Mouse (Mus musculus) kidney, adult 2 months (tissue): Measurements from ENCODE around the gene Trem3. TPM values are rescaled to one million over a fixed set of nuclear protein-coding genes. Genes with fewer than 3 reads are reported as not detected.

Experiments
- DNase-seq: peaks from one replicate; pipeline ENCODE4 v3.0.0; 2021
- H3K27ac ChIP-seq: fragments of 200-500 bp; 2 replicates; pipeline ENCODE4 v1.5.1; 2012; ENCODE audit warnings: low read depth, low read length, control low read depth, inconsistent platforms; ENCODE audit not compliant: insufficient read depth
- H3K27me3 ChIP-seq: fragments of 200-500 bp; replicated peaks from 2 replicates; pipeline ENCODE4 v1.6.1; 2012; ENCODE audit warnings: mild to moderate bottlenecking, moderate library complexity, low read length, inconsistent platforms; ENCODE audit not compliant: control insufficient read depth, insufficient read depth
- H3K36me3 ChIP-seq: fragments of 200-500 bp; 2 replicates; pipeline ENCODE4 v1.6.1; 2012; ENCODE audit warnings: mild to moderate bottlenecking, moderate library complexity, low read length, inconsistent platforms; ENCODE audit not compliant: control insufficient read depth, insufficient read depth
- H3K4me1 ChIP-seq: fragments of 200-500 bp; 2 replicates; pipeline ENCODE4 v1.6.1; 2011; ENCODE audit warnings: low read length; ENCODE audit not compliant: control insufficient read depth, insufficient read depth
- H3K4me3 ChIP-seq: fragments of 200-500 bp; 2 replicates; pipeline ENCODE4 v1.5.1; 2011; ENCODE audit warnings: mild to moderate bottlenecking, low read depth, low read length, control low read depth; ENCODE audit not compliant: insufficient read depth
- CTCF ChIP-seq: fragments of 200-500 bp; conservative IDR thresholded peaks from 2 replicates; pipeline ENCODE4 v1.5.1; 2011; ENCODE audit warnings: low read depth, mild to moderate bottlenecking, control low read depth, low read length, moderate library complexity, mixed read lengths; ENCODE audit not compliant: insufficient read depth, insufficient read length
- POLR2A ChIP-seq: fragments of 200-500 bp; IDR thresholded peaks from one replicate; pipeline ENCODE4 v1.6.1; 2011; ENCODE audit warnings: low read depth, low read length, control low read depth
- WGBS: fragments of 180-500 bp; shearing (Covaris S2); methylation state at CpG from one replicate; pipeline ENCODE4 v1.1.7; 2018; 5-methylcytosine and 5-hydroxymethylcytosine counted together
- polyA plus RNA-seq: library from polyadenylated mRNA; depleted of rRNA; stranded (reverse); fragments of >200 nt; gene quantifications from 2 replicates; pipeline ENCODE4 v1.2.3, GENCODE M21; 2012

Trem3 gene
- polyA plus RNA-seq, 1 experiment, result 0.11 TPM

DNA sequence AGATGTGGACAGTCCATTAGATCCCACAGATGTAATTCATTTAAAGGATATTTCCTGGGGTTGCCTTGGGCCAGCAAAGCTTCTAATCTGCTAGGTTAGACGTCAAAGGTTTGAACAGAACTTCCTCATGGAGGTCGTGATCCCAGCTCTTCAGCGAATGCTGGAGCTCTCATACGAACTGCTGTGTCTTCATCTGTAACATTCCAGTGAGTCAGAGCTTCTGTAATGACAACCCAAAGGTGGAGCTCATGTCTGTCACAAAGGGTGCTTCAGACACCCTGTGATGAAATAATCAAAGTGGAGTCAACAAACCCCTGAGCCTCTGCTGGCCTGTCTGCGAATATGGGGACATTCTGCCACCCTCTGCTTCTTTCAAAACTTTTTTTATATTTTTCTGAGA lies 13.0 kb upstream of the Trem3 start:
- 59% methylated on average over 5 of the region's 5 CpGs for WGBS
- no peaks in the 10 kb centered on the region for H3K4me1 ChIP-seq
- DNase-seq, result no peak
- TF ChIP-seq CTCF (no peak), POLR2A (no peak)
- H3K36me3 ChIP-seq, result no peaks in the 10 kb centered on the region
- no peaks in the 10 kb centered on the region for H3K27me3 ChIP-seq
- no peak overlapping the region for H3K4me3 ChIP-seq
- no peak overlapping the region for H3K27ac ChIP-seq

DNA sequence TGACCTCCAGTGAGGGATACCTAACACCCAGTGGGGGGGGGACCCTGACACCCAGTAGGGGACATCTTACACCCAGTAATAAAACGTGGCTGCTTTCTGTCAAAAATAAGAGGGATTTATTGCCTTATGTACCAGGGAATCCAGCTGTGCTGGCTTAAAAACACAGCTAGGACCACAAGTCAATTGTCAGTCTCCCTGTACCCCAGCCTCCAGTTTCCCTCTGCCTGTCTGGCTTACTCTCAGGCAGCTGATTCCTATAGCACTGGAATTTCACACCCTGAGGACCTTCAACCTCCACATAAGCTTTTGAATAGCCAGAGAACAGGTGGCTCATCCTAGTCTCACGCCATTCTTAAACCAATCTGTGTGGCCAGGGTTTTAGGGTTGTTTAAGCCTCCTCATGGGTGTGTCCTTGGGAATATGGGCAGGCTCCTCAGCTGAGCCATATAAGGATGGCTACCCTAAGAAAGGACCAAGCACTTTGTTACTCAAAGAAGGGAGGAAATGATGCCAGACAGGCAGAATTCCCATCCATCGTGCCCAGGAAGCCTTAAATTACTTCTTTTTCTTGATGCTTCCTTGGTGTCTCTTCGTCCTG lies 11.7 kb upstream of the Trem3 start:
- no peaks in the 10 kb centered on the region for H3K27me3 ChIP-seq
- H3K27ac ChIP-seq, result no peak overlapping the region
- no peak overlapping the region for H3K4me3 ChIP-seq
- DNase-seq, result no peak
- 20% methylated on average over 4 of the region's 4 CpGs for WGBS
- no peaks in the 10 kb centered on the region for H3K4me1 ChIP-seq
- TF ChIP-seq CTCF (no peak), POLR2A (no peak)
- no peaks in the 10 kb centered on the region for H3K36me3 ChIP-seq

DNA sequence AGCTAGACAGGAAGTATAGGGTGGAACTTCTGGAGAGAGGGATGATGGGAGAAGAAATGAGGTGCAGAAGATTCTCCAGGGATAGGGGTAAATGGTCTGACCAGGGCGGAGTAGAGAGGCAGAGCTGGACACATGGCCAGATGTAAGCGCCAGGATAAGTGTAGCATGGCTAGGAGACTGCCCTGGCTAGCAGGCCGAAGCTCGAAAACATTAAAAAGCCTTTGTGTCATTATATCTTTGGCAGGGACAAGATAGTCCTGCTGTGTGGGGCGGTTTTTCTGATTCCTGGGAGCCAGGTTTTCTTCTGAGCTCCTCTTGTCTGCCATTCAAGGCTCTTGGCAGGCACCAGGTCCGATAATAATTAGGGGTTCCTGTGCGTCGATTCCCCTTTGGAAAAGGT lies 10.0 kb upstream of the Trem3 start:
- WGBS, result 93% methylated on average over 8 of the region's 8 CpGs
- H3K4me1 ChIP-seq, result no peaks in the 10 kb centered on the region
- no peaks in the 10 kb centered on the region for H3K27me3 ChIP-seq
- TF ChIP-seq CTCF (no peak), POLR2A (no peak)
- H3K27ac ChIP-seq, result no peak overlapping the region
- no peaks in the 10 kb centered on the region for H3K36me3 ChIP-seq
- H3K4me3 ChIP-seq, result no peak overlapping the region
- no peak for DNase-seq

DNA sequence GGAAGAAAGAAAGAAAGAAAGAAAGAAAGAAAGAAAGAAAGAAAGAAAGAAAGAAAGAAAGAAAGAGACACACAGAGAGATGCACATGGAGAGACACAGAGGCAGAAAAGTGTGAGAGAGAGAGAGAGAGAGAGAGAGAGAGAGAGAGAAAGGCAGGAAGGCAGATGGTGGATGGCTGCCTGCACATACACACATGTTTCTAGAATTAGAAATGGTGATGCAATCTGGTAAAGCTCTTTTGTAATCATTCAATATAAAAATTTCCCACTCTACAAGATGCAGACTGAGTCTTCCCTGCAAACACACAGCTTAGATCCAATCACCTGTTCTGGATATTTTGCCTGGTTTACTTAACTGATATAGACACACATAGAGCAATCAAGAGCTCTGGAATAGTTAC lies 1.5 kb downstream of the Trem3 start:
- Histone ChIP-seq H3K36me3 (no peaks in the 10 kb centered on the region), H3K4me3 (no peak overlapping the region), H3K4me1 (no peaks in the 10 kb centered on the region), H3K27me3 (no peaks in the 10 kb centered on the region), H3K27ac (no peak overlapping the region)
- DNase-seq, result no peak
- TF ChIP-seq POLR2A (no peak), CTCF (no peak)

DNA sequence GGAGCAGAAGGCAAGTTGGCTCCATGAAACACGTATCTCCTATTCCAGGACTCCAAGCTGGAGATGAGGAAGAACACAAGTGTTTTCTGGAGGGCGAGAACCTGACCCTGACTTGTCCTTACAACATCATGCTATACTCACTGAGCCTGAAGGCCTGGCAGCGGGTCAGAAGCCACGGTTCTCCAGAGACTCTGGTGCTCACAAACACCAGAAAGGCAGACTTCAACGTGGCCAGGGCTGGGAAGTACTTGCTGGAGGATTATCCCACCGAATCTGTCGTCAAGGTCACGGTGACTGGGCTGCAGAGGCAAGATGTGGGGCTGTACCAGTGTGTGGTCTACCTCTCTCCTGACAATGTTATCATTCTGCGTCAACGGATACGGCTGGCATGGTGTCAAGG lies 1.9 kb downstream of the Trem3 start:
- H3K27me3 ChIP-seq, result no peaks in the 10 kb centered on the region
- no peak for TF ChIP-seq CTCF
- TF ChIP-seq POLR2A, result no peak
- no peaks in the 10 kb centered on the region for H3K36me3 ChIP-seq
- no peak overlapping the region for H3K27ac ChIP-seq
- WGBS, result 83% methylated on average over 11 of the region's 11 CpGs
- DNase-seq, result no peak
- H3K4me3 ChIP-seq, result no peak overlapping the region
- H3K4me1 ChIP-seq, result no peaks in the 10 kb centered on the region

DNA sequence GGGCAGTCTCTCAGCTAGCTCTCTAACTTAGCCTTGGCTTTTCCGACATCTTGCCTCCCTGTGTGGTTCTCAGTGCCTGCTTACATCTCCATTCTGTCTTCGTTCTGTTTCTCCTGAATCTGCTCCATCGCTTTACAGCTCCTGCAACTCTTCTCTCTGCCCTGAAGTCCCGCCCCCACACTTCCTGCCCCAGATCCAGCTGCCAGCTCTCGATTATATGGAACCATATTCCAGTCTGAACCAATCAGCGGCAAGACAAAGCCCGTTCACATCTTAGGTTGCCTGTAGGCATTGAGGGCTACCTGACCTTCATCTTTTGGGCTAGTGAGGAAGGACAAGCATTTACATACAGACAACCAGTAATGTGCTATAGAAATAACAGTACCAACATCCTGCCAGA lies 3.1 kb downstream of the Trem3 start:
- Histone ChIP-seq H3K27ac (no peak overlapping the region), H3K4me3 (no peak overlapping the region), H3K4me1 (no peaks in the 10 kb centered on the region), H3K36me3 (no peaks in the 10 kb centered on the region), H3K27me3 (no peaks in the 10 kb centered on the region)
- TF ChIP-seq POLR2A, result no peak
- no peak for TF ChIP-seq CTCF
- no peak for DNase-seq
- 86% methylated on average over 7 of the region's 7 CpGs for WGBS

DNA sequence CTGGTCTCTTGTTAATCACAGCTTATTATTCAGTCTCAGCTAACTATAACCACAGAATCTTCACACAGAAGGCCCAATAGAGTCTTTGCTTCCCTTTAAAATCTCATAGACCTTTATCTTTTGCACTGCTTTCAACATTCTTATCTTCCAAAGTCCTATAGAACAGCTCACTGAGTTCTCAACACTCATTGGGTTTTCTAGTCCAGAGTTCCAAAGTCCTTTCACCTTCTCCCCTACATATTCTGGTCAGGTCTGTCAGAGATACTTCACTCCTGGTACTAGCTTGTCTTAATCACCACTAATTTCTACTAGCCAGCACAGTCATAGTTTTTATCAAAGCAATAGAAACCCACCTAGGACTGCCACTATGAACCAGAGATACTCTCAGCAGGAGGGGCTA lies 9.0 kb downstream of the Trem3 start:
- no peak for TF ChIP-seq POLR2A
- TF ChIP-seq CTCF, result no peak
- DNase-seq, result no peak

More for the DNA sequence above, 9.0 kb downstream of the Trem3 start:
- no peak overlapping the region for H3K27ac ChIP-seq
- H3K27me3 ChIP-seq, result no peaks in the 10 kb centered on the region
- no peaks in the 10 kb centered on the region for H3K36me3 ChIP-seq
- no peak overlapping the region for H3K4me3 ChIP-seq
- H3K4me1 ChIP-seq, result no peaks in the 10 kb centered on the region
